Mouse (Mus musculus) spleen, postnatal 14 days (tissue): ENCODE data around the gene Abca4.

ENCODE experiments used
- DNase-seq, 2 experiments: peaks; one replicate each; pipeline ENCODE4 v3.0.0; 2021 to 2022; ENCODE audit warnings: low spot score in 2 of 2

The Abca4 gene

DNA sequence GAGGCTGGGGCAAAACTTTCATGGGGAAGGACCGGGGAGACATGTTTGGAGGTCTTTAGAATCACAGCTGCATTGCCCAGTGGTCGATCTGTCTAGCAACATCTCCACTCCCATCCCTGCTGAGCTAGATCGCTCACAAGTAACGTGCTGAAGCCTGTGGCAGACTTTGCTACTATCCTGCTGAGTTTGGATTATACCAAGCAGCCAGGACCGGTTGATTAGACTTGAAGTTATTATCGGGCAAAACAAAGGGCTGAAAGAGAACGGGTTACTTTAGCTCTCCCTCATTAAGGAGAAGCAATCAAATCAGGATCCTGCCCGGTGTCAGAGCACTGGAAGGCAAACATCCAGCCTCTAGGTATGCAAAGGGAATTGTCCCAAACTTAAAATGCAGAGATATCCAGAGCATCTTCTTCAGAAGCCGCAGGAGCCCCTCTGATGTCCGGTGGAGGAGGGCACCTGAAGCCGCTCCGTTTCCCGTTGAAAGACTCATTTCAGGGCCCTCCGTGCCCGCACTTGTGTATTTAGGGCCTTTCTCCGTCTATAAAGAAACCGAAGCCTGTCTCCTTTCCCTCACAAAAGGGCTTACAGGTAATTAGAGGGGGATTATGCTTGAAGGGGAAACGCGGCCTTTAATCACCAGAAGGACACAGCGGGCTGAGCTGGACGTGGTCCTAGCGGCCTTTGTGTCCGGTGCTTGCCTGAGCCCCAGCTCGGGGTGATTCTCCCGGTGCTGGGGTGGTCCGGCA is at the start of gene Abca4:
TSS of gene Abca4 (plus strand) at position 645 of the 749 bp plus-strand sequence.
- no peak for DNase-seq

DNA sequence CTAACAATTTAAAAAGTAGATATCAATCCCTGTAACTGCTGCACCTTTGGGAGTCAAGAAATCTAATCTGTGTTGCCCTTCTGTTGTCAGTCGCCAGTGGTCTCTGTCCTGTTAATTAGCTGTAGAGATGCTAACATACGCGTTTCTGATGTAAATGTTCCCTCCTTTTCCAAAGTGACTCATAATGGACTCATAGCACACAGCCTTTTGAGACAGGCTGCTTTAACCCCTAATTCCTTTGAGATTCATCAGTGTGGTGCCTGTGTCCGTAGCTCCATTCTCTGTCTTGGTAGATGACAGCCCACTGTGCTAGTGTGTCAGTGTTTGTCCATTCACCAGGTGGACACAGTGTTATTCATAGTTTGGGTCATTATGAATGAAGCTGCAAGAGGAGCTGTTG is 49.1 kb upstream of the Abca4 start:
- DNase-seq, result no peak

DNA sequence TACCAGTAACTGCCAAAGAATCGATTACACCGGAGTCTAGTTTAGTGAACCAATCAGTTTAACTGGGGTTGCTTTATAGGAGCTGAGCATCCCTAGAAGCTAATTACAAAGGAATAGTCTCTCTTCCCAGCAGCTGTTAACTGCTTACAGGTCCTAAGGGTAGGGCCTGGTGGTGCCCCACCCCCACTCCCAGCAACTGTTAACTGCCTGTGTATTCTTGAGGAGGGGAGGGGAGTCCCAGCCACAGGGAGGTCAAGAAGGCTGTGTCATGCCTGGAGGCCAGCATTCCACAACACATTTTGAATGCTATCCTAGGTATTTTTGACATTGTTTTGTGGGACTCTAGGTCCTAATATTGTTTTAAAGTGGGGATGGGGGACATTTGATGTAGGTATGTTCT is 44.3 kb upstream of the Abca4 start:
- DNase-seq, result no peak

DNA sequence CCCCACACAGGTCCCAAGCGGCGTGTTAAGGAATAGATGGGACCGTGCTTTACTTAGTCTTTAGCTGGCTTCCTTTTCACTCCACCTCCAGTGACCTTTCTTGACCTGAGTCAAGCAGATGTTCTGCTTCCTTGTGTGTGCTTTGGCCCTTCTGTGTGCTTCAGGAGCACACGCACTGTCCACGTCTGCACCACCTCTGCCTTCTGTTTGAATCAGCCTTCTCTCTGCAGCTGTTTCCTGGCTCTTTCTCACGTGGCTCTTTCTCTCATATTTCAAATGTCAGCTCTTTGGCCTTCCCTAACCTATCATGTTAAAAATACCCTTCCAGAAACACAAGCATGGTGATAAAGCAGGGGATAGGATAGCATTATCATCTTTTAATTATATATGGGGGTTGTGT is 42.7 kb upstream of the Abca4 start:
- no peak for DNase-seq

DNA sequence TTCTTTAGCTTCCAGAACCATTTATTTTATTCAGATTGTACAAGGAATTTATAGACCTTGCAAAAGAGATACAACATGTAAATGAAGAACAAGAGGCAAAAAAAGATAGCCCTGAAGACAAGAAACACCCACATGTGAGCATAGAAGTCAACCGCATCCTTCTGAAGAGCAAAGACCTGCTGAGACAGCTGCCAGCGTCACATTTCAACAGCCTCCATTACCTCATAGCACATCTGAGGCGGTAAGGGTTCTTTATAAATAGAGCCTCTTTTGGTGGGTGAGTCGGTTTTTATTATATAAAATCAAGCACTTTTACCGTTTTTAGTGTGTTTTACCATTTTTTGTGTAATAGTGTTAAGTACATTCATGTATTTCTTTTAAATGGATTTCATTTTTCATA is 34.4 kb upstream of the Abca4 start:
- no peak for DNase-seq

DNA sequence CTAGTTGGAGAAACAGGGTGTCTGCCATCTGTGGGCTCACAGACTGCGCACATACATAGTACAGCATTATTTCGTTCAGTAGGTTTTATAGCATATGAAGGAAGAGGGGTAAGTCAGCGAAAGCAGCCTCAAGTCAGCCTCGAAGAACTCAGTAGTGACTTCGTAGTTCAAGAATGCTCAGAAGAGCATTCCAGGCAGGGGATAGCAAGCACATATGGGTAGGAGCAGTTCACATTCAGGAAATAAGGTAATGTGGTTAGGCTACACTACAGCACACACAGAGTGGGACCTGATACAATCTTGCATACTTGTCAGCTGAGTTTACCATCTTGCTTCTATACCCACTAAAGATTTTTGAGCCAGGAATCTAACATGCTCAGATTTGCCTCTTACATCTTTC is 34.0 kb upstream of the Abca4 start:
- no peak for DNase-seq

DNA sequence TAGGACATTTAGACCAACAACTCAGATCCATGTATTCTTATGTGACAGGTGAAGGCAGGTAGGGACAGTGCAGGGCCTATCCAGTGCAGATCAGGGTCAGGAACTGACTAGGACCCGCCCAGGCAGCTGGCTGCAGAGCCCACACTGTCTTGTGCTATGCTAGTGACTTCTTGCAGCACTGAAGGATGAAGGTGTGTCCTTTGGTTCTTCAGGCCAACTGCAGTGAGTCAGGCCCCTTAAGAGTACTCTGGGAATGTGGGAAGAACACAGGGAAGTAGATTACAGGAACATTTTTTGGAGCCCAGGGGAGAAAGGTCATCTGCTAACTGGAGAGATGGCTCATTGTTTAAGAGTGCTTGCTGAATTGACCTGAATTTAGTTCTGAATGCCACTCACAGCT is 31.8 kb upstream of the Abca4 start:
- no peak for DNase-seq

DNA sequence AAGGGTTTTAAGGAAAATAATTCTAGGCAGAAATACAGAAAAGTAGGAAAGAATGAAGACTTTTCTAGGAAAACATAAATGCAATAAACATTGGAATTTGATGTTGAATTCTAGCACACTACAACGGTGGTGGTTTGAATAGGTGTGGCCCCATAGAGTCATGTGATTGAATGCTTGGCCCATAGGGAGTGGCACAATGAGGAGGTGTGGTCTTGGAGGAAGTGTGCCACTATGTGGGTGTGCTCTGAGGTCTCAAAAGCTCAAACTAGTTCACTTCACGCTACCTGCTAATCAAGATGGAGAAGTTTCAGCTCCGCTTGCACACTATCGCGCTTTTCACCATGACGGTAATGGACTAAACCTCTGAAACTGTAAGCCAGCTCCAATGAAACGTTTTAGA is 25.8 kb upstream of the Abca4 start:
- no peak for DNase-seq

DNA sequence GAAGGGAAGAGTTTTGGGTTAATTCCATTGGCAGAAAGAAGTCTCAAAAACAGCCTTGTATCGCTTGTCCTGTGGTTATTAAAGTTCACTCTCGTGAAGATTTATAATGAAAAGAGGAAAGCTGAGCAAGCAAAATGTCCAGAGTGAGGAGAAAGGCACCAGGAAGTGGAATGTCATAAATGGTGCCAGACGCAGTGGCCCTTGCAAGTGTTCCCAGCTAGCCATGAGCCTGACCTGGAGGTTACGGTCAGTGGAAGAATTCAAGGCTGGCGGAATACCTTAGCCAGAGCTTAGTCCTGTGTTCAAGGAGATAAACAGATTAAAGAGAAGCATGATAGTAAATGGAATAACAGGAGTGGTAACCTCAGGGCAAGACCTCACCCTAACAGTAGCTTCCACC is 25.1 kb upstream of the Abca4 start:
- no peak for DNase-seq

DNA sequence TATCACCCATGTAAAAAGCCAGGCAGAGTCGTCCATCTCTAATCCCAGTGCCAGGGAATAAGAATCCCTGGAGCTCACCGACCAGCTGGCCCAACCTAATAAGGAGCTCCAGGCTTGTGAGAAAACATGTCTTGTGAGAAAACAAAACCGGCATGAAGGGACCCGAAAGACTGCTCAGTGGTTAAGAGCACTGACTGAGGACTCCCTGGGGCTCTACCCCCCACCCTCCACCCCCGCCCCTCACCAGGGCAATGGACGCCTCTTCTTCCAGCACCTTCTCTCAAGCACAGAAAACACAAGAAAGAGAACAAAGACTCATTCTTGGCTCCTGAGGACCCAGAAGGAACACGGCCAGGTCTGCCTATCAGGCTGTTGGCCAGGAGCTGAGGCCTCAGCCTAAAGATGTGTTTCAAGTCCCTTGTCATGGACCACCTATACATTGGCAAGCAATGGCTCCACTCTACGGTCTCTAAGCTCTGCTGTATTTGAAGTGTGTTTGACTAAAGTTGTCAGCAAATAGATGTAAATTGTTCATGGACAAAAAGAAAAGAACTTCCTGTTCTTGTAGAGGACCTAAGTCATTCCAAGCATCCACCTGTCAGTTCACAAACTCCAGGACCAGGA is 23.1 kb upstream of the Abca4 start:
- no peak for DNase-seq

DNA sequence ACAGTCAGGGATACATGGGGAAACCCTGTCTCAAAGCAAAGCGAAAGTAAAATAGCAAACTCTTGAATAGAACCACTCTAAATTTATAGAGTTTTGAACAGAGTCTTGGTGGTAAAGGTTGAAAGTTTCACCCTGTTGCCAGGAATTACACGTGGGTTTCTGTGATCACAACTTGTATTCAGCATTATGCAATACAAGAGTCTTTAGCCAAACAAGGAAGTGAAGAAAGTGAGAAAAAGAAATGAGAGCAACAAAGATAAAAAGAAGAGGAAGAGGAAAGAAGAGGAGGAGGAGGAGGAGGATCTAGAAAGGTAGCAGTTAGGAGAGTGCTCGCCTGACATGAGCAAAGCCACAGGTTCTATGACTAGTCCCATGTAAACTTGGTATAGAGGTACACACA is 21.9 kb upstream of the Abca4 start:
- no peak for DNase-seq

DNA sequence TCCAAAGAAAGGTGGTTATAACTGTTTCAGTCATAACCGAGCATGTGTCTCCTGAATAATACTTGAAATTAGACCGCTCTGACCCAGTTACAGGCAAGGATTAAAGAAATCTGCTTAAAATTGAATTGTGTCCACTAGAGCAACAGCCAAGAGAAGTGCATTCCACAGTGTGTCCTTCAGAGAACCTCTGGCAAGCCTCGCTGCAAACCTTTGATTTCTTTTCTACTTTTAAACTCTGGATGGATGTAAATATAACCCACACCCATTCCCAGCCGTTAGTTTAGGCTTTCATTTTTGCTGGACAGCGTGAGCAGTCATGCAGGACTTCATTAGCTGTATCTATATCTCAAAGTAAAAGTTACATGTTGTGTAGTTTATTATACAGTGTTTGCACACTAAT is 17.6 kb upstream of the Abca4 start:
- DNase-seq, result no peak

DNA sequence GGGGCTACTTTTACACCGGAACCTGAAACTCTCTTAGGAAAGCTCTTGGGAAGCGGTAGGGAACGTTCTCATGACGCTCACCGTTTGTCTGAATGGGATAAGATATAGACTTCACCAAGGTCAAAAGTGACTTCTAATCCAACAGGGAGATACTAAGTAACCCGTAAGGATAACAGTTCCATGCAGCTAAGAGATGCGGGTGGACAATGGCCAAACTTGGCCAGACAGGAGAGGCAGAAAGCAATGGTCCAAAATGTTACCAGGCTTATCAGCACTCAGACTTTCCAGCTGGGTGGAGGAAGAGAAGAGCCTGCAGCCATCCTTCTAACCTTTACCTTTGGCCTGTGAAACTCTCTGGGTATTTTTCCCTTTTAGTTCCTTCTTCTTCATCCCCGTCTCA is 16.5 kb upstream of the Abca4 start:
- no peak for DNase-seq

DNA sequence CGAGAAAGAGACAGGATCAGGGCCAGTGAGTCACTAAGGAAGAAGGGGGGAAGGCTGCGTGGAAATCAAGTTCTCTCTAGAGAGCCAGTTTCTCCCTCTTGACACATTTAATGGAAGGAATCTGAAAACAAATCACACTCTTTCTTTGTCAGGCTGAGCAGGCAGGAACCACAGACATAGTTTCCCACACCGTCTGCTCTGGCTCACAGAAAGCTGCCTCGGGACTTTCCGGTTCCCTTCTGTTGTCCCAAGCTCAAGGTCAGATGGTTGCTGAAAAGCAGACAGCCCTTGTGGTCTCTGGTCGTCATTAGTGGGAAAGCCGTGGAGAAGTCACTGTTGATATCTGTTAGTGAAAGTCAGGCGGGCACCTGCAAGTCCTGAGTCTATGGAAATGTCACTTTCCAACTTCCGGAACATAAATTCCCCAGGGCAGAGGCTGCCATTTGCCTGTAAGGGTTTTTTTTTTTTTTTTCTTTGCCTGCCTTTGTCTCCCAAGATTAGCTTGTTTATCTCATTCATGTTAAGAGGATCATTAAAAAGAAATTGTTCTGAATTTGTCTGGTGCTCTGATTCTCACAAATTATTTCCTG is 10.9 kb upstream of the Abca4 start:
- DNase-seq, result no peak

DNA sequence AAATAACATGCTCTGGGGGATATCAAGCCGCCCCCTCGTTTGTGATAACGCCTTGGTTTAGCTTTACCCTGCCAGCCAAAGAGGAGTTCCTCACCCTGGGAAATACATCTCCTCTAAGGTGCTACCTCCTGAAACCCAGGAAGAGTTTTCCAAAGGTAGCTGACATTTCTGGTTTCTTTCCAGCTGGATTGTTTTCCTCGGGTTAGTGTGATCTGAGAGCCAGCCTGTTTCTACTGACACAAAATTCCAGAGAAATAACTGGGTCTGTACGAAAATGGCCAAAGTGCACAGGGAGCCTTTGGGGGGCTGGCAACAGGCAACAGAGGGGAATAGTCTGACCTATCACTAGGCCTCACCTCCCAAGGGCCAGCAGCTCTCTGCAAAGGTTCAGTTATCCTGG is 10.0 kb upstream of the Abca4 start:
- no peak for DNase-seq

DNA sequence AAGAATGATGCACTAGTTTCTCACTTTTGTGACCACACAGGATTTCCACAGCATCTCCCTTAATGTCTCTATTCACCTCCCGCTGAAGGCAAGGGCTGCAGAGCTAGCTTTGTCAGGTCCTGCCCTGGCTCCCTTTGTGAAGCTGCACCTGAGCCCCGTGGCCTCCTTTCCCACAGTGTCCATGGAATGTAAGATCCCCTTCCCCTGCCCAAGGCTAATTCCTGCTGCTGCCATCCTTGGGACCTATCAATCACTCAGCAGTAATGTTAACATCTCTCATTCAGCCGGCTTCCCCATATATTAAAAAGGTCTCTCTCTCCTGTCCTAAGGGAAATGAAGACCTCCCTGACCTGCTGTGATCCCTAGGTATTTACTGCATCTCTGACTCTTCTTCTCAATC is 9.2 kb upstream of the Abca4 start:
- DNase-seq, result no peak

DNA sequence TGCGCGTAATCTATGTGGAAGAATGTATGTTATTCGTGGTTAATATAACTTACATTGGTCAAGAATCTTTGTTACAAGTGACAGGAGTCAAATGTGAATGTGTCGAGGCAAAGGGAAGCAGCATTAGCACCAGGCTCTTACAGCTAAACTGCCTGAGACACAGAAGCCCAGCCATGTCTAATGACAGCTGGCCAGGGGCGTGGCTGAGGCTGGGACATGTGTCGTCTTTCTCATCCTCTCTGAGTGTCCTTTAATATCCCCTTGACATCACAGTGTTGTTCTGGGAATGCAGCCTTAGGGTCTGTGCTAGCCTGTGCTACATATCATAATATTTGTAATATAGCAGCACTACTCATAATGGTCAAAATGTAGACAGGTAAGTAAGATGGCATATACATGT is 3.7 kb upstream of the Abca4 start:
- DNase-seq, result no peak

DNA sequence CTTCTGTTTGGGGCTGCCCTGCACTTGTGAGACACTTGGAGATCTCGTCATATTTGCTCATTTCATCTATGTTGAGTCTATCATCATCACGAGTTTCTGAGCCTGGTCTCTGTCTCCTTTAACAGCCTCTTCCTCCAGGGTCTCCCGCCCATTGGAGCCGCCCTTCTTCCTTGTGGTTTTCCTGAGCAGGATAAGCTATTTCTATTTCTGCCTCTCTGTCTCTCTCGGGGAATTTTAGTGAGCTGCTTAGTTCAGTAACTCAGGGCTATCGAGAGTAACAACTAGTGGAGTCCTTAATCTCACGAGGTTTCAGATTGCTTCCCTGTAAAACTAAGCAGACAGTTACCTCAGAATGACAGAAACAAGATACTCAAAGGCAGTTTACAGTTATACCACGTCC is 1.1 kb upstream of the Abca4 start:
- DNase-seq, result no peak

DNA sequence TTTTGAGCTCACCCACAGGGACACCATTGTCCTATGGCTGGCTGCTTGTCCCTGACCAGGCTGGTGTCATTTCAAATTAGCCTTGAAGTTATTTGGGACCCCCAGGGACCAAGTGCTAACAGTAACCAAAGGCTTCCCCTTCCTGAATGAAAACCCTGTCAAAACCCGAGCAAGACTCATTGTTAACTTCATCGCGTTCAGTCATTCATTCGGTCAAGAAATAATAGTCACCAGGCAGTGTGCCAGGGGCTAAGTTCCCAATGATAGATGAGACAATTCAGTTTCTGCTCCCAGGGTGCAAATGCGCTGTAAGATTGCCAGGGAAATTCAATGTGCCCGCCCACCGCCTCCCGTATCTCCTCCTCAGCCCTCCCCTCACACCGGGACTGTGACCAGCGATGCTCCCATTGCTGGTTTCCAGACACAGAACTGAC is 2.0 kb downstream of the Abca4 start:
- DNase-seq, result no peak

DNA sequence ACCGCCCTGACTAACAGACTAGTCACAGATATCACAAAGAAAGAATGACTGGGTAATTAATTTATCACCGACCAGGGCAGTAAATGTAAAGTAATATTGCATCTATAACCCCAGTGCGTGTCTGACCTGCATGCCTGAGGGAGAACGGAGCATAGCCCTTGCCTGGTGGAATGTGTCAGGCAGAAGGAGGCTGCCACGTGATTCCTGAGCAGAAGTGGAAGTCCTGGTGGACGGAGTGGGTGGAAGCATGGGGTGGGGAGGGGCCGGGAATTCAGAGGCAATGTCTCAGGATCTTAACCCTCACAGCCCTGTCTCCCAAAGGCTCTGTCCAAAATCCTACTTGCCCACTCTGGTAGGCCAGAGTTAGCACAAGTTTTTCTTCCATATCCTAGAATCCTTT is 3.2 kb downstream of the Abca4 start:
- no peak for DNase-seq

DNA sequence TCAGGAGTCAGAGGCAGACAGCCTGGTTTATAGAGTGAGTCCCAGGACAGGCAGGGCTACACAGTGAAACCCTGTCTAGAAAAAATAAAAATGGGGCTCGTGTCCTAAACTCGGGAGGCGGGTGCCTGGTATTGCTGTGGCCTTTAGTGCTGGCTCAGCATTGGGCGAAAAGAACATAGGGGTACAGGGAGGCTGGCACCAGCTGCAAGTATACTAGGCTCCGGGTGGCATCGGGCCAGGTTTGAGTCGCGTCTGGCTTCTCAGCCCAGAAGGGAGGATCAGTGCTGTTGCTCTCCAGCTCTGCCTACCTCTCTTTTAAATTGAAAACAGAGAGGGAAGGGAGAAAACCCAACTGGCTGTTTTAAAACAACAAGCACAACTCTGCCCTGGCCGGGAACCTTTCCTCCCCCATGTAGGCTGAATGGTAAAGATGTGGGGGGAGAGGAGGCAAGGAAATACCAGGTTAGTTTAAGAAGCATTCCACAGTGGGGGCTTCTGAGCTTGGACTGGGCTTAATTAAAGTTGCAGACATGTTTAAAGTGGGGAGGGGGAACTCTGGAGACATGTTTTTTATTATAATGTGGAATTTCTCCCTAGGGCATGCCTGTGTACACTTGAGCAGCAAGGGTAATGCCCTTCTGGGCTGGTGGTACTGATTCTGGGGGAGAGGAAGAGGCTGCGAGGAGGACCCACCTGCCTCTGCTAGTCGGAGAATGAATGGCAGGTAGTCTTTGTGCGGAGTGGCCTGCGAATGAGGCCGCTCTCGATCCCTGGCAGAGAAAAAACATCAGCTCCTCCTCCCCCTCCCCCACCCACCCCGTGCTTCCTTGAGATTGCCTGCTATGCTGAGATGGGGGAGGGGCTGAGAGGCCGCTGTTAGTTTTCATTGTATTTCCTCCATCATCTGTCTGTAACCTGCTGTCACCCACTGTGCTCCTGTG is 3.9 kb downstream of the Abca4 start:
- DNase-seq, result no peak

DNA sequence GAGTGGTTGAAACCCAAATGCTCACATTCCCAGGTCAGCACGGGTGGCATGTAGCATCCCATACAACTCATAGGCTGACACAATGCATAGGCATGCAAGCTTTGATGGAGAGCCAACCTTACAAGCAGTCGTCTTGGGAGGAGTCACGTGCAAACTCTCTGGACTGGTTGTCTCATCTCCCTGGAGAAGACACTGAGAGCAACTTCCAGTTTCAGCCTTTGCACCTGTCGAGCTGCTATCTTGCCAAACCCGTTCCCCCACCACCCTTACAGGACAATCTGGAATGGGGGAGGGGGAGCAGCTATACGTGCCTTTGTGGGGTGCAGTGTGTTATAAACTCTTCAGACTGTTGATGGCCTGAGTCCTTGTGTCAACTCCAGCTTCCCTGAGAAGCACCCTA is 4.9 kb downstream of the Abca4 start:
- no peak for DNase-seq
